Mouse (Mus musculus): Measurements from ENCODE around the gene Heatr5b.

Heatr5b gene

GRCm38 (mm10) chr17:78768937-78769336, 66.2 kb downstream of the Heatr5b start:
- no peak for DNase-seq (ENCODE audit: low spot score in 2 of 2)

GRCm38 (mm10) chr17:78767546-78767945, 67.6 kb downstream of the Heatr5b start:
- no peak for DNase-seq (ENCODE audit: low spot score in 2 of 2)

DNA sequence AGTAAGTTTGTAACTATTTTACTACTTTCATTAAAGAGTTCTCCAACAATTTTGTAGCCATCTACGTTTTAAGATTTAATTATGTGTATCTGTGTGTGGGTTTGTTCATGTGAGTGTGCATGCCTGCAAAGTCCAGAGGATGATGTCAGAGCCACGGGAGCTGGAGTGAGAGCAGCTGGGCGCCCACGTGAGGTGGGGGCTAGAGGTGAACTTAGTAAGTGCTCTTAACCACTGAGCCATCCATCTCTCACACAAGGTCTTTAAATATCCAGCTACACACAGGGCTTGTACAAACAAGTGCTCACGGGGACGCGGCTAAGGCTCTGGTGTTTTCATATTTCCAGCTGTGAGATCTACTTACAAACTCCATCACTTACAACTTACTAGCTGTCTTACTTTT, 69.1 kb downstream of the Heatr5b start:
- DNase-seq (ENCODE audit: low spot score in 2 of 2) = no peak

DNA sequence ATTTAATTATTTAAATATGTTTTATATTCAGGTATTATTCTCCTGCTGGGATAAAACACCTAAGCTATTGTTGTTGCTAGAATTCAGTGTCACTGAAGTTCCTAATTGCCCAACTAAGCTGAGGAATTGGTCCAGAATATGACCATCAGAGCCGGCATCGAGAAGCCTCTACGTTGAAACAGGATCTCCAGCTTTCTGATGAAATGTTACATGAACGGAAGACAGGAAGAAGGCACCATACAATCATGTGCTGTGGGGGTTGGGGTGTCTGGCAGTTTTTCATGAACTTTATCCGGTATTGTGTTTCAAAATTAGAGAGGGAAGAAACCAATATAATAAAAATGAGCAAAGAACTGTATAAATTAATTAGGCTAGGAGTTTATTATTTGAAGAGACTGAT, 71.9 kb downstream of the Heatr5b start:
- no peak for DNase-seq (ENCODE audit: low spot score in 2 of 2)

DNA sequence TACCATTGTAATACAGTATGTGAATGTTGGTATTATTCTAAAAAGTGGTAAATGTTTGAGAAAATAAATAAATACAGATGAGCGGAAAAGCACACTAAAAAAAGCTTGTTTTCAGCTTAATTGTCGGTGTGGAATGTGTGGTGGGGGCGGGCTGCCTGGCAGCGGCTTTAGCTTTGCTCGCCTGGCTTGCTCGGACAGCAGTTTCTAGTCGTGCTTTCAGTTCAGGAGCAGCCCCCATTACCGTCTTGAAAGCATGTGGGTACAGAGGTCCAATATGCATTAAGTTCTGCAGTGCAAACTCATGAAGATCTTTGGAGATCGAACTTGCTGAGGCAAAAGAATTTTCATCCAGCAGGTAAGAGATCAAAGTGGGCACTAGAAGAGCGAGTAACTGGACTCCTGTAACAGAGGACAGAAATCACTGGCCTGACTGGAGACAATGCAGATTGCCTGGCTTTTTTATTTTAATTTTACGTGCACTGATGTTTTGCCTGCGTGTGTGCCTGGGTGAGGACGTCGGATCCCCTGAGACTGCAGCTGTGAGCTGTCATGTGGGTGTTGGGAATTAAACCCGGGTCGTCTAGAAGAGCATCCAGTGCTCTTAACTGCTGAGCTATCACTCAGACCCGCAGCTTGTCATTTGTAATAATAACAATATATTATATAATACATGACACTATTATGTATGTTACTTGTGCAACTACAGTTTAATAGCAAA, 82.1 kb downstream of the Heatr5b start:
- DNase-seq (ENCODE audit: low spot score in 2 of 2) = no peak

- no peak for DNase-seq (ENCODE audit: low spot score in 2 of 2)
Measured at GRCm38 (mm10) chr17:78752064-78752463, 83.1 kb downstream of the Heatr5b start.

DNA sequence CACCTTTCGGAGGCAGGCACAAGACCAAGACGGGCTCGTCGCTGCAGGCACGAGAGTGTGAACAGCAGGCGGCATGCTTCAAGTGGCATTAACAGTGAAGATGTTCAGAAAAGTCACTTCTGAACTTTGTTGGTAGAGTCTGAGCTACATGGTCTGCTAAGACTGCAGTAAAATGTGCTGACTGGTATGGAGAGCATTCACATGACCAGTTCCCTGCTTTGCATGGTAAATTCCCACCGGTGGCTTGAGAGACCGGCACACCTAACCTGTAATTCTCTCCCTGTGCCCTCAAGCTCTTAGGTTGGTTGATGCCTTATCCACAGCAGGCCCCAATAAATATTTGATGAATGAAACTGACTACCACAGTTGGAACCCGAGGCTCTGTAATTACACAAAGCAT, 86.7 kb downstream of the Heatr5b start:
- DNase-seq (ENCODE audit: low spot score in 2 of 2) = no peak

DNA sequence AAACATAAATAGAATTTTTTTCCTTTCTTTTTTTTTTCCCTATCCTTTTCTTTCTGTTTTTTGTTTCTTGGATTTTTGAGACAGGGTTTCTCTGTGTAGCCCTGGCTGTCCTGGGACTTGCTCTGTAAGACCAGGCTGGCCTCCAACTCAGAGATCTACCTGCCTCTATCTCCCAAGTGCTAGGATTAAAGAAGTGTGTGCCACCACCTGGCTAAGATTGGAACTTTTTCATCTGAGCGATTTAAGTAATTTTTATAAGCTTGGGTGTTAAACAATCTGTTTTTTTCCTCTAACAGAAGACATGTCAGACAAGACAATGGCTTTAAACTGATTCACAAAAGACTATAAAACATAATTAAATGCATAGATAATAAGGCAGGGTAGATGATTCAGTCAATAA, 96.7 kb downstream of the Heatr5b start:
- no peak for DNase-seq (ENCODE audit: low spot score in 2 of 2)

- no peak for DNase-seq (ENCODE audit: low spot score in 2 of 2)
Measured at GRCm38 (mm10) chr17:78737771-78738170, 97.4 kb downstream of the Heatr5b start.

DNA sequence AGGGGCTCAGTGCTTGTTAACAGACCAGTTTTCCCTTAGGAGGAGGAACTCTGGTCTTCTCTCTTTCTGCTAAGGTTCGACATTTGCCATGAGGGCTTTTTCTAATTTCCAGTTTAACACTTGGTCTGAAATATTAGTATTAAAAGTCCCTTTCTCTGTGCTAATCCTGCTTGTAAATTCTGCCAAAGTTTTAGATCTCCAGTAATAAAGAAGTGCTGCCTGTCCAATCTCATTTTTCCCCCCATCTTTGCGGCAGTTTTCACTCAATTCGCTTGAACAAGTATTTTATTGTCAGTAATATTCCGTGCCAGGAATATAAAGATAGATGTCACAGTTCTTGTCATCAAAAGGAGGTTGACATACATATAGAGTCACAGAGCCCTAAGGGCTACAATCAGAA, 98.1 kb downstream of the Heatr5b start, which contains the start of gene Strn:
Gene Strn (minus strand): TSS at position 101 of the 400 bp plus-strand sequence.
- DNase-seq (ENCODE audit: low spot score in 2 of 2) = no peak

DNA sequence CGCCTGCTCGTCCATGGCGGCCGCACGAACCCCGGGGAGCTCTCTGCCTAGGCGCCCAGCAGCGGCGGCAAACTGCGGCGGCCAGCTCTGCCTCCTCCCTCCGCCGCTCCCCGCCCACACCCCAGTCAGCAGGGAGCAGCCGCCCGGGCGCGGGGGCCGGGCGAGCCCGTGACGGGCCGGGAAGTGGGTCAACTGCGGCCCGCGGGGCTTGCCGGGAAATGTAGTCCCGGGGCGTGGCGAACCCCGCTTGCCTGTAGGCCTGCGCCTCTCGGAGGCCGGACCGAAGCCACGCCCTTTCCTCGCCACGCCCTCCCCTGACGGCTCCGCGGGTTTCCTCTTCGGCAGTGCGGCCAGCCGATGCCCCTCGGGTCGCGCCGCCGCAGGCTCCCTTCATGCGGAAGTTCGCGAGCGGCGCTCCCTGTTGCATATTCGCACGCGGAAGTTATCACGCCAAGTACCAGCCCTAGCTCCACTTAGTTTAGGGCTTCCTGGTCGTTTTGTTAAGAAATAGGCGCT, 98.6 kb downstream of the Heatr5b start:
- peak; percentile 100 for DNase-seq (ENCODE audit: low spot score in 2 of 2)

DNA sequence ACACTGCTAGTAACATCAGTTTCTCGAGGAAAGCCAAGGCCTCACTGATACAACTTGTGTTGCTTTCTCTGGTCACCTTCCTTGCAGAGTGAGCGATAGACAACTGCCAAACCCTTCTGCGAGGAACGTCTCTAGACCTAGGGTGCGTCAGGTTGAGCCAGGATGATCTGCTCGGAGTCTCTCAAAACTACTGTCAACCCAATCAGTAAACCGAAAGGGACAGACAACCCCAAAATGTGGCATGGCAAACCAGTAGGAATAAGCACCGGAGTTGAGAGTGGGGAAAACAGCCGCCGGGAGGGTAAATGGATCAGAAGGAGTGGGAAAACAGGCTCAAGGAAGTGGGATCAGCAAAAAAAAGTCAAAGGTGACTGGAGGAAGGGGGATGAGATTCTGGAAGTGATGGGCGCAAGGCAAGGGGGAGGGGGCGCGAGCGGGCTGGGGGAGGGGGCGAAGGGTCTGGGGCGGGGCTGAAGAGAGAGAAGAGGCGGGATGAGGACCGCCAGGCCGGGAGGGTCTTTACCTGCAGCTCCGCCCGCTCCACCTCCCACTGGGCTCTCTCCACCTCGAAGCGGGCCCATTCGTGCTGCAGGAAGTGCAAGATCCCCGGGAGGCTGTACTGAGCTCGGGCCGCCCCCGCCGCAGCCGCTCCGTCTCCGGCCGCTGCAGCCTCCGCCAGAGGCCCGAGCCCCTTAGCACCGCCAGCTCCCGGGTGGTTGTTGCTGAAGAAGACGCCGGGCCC, 99.3 kb downstream of the Heatr5b start:
- peak; percentile 3 to 4 for DNase-seq (ENCODE audit: low spot score in 2 of 2)

GRCm38 (mm10) chr17:78734806-78735205, 100.4 kb downstream of the Heatr5b start:
- no peak for DNase-seq (ENCODE audit: low spot score in 2 of 2)

DNA sequence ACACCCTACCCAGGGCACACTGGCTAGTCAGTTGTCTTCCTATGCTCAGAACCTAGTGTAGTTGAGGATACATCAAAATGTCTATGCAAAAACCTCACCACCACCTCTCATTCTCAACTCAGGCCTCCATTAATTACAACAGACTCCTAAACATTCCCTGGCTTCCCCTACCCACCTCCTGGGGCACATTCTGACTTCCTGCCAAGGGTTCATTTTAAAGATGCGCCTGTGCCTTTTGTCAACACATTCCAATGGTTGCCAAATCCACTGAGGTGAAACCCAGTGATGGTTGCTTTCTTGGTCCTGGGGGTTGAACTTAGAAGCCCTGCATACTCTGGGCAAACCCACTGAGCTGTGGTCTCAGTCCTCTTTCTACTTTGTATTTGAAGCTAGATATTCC, 103.1 kb downstream of the Heatr5b start:
- no peak for DNase-seq (ENCODE audit: low spot score in 2 of 2)

DNA sequence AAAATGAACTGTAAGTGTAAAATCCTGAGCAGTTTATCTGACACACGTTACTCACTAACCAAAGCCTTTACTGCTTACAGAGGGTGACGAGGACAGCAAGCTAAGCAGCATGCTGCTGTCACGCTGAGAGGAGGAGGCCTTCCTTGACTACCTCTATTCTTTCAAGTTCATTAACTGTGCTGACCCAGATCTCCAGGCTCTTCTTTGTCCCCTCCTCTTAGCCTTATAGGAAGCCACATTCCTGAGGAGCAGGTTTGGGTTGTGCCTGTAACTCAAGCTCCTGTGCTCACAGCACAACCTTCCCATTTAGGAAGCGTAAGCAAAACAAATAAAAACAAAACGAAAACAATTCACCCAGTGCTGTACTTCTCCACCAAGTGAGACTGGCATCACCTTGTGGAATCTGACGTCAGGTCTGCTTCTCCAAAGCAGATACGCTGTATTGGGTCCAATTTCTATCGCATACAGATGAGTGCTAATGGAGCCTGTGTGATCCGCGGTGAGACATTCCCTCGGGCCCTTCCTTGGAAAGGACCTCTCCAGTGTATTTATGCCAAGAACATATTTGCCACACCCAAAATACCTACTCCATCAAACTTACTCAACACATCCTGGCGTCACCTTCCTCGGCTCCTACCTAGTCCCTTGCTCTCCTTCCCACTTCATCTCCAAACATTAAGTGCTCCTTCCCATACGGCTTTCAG, 108.3 kb downstream of the Heatr5b start:
- no peak for DNase-seq (ENCODE audit: low spot score in 2 of 2)

- no peak for DNase-seq (ENCODE audit: low spot score in 2 of 2)
Measured at GRCm38 (mm10) chr17:78724461-78725055, 110.6 kb downstream of the Heatr5b start.

- DNase-seq (ENCODE audit: low spot score in 2 of 2) = no peak
Measured at GRCm38 (mm10) chr17:78721690-78722089, 113.5 kb downstream of the Heatr5b start.

DNA sequence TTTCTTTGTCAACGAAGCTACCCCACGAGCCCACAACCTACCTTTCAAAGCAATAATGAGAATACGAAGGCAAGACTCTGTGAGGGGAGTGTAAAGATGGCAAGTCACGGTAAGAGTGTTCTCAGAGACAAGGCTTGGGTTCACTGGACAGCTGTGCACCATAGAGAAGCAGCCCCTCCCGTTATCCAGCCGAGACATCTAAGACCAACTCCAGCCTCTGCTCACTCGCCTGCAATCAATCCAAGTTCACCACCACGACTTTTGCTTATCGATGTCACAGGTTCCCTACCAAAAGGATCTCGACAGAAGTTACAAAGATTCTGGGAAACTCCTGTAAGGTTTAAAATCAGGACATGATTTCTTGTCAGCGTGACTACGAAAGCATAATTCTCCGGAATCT, 116.1 kb downstream of the Heatr5b start:
- no peak for DNase-seq (ENCODE audit: low spot score in 2 of 2)

- no peak for DNase-seq (ENCODE audit: low spot score in 2 of 2)
Measured at GRCm38 (mm10) chr17:78710258-78710657, 124.9 kb downstream of the Heatr5b start.

DNA sequence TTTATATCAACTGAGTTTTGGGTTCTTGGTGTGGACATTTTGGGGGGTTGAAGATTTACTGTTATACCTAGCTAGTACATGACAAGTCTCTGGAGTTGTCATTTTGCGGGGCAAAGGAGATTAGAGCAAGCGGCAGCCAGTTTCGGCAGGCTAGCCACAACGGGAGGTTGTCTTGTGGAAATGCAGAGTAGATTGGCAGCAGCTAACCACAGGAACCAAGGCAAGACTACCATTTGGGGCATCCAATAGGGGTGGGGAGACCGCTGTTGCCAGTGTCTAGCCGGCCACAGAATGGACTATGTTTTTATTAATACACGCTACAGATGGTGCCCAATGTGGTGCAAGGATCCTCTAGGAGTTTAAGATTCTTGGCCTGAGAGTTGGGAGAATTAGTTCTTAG, 126.7 kb downstream of the Heatr5b start:
- DNase-seq (ENCODE audit: low spot score in 2 of 2) = no peak

DNA sequence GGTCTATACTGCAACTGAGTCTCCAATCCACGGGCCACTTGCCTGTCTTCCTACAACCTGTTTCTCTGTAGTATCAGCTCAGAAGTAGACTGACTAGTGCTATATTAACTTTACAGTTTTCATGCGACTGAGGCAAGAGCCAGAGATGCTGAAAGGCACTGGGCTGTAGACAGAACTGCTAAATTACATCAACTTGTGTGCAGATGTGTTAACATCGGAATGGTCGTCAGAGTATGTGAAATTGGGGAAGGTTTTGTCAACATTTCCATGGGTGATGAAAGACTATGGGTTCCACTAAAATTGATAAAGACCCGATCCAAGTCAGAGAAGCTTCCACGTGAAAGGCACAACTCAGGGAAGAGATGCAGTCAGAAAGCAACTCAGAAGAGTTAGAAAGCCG, 132.2 kb downstream of the Heatr5b start:
- DNase-seq (ENCODE audit: low spot score in 2 of 2) = no peak

All from natural killer cell, adult 2 months (primary cell).